Mouse (Mus musculus) neural tube, embryonic 12.5 days (tissue): ENCODE data around the gene Pnpla2. TPM values are rescaled to one million over a fixed set of nuclear protein-coding genes. Genes with fewer than 3 reads are reported as not detected.
A peak's percentile ranks its signal among the peaks of the same experiment; 100 is the strongest.

ENCODE experiments used
- ATAC-seq: fragments of 200-750 bp; cut with Nextera tagmentation; 2 replicates; pipeline ENCODE4 v1.8.0; 2017; ENCODE audit warnings: low read depth, mild to moderate bottlenecking, moderate TSS enrichment, moderate library complexity; ENCODE audit not compliant: low FRiP score
- H3K27ac ChIP-seq: fragments of 300-500 bp; sonication (generic); 2 replicates; pipeline ENCODE4 v1.5.1; 2016
- H3K27me3 ChIP-seq: fragments of 300-500 bp; sonication (generic); replicated peaks from 2 replicates; pipeline ENCODE4 v1.6.1; 2016; ENCODE audit warnings: mild to moderate bottlenecking
- H3K36me3 ChIP-seq: fragments of 300-500 bp; sonication (generic); 2 replicates; pipeline ENCODE4 v1.6.1; 2016; ENCODE audit warnings: mild to moderate bottlenecking
- H3K4me1 ChIP-seq: fragments of 300-500 bp; sonication (generic); 2 replicates; pipeline ENCODE4 v1.6.1; 2016
- H3K4me2 ChIP-seq: fragments of 300-500 bp; sonication (generic); replicated peaks from 2 replicates; pipeline ENCODE4 v1.6.1; 2016; ENCODE audit warnings: mild to moderate bottlenecking
- H3K4me3 ChIP-seq: fragments of 300-500 bp; sonication (generic); 2 replicates; pipeline ENCODE4 v1.5.1; 2016
- H3K9ac ChIP-seq: fragments of 300-500 bp; sonication (generic); 2 replicates; pipeline ENCODE4 v1.6.1; 2016; ENCODE audit warnings: mild to moderate bottlenecking
- H3K9me3 ChIP-seq: fragments of 300-500 bp; sonication (generic); 2 replicates; pipeline ENCODE4 v1.6.1; 2016; ENCODE audit warnings: mild to moderate bottlenecking
- WGBS: fragments of 180-500 bp; shearing (Covaris S2); methylation state at CpG from one replicate; pipeline ENCODE4 v1.1.7; 2016; 5-methylcytosine and 5-hydroxymethylcytosine counted together
- polyA plus RNA-seq: library from polyadenylated mRNA; unstranded; fragments of >200 nt; fragmentation: Nextera tagmentation; extraction: Ambion mirVana; gene quantifications from 2 replicates; pipeline ENCODE4 v1.2.1, GENCODE M21; 2016

The Pnpla2 gene
- polyA plus RNA-seq, 1 experiment from 2014 or later = 15.8 TPM

- ATAC-seq = no peak
- Histone ChIP-seq H3K9me3 (no peaks in the 10 kb centered on the region), H3K27me3 (peaks cover 59% of the 10 kb centered on the region), H3K4me3 (no peak overlapping the region), H3K27ac (no peak overlapping the region), H3K36me3 (peaks cover 19% of the 10 kb centered on the region), H3K4me1 (peaks cover 37% of the 10 kb centered on the region), H3K4me2 (no peak overlapping the region), H3K9ac (no peak overlapping the region)
- WGBS = 70% methylated on average over 7 of the region's 7 CpGs
These were observed 11.0 kb downstream of the Pnpla2 start for GRCm38 (mm10) chr7:141466045-141466394.

- peak overlapping the region; percentile 76 for H3K4me2 ChIP-seq
- peaks cover 25% of the 10 kb centered on the region for H3K36me3 ChIP-seq
- WGBS = 60% methylated on average over 10 of the region's 10 CpGs
- peaks cover 34% of the 10 kb centered on the region for H3K4me1 ChIP-seq
- H3K9me3 ChIP-seq = no peaks in the 10 kb centered on the region
- 0 out of 2 replicates have a peak overlapping the region, but pooled peaks have one; percentile 77 for H3K9ac ChIP-seq
- ATAC-seq = no peak
- H3K4me3 ChIP-seq = peak overlapping the region; percentile 63; the same call in 1 of the 2 replicates
- peaks cover 52% of the 10 kb centered on the region for H3K27me3 ChIP-seq
- H3K27ac ChIP-seq = no peak overlapping the region
These were observed 11.7 kb downstream of the Pnpla2 start for GRCm38 (mm10) chr7:141466607-141467148.

- under 1% methylated on average over 52 of the region's 52 CpGs for WGBS
- Histone ChIP-seq H3K4me3 (peak within 1 kb of the TSS; percentile 63), H3K36me3 (peaks cover 31% of the 10 kb centered on the region), H3K4me2 (peak within 1 kb of the TSS; percentile 76), H3K9me3 (no peaks in the 10 kb centered on the region), H3K27ac (peak within 1 kb of the TSS; percentile 88), H3K27me3 (peaks cover 45% of the 10 kb centered on the region), H3K4me1 (peaks cover 29% of the 10 kb centered on the region), H3K9ac (peak within 1 kb of the TSS; percentile 77)
- peak; percentile 63 for ATAC-seq
These were observed 12.4 kb downstream of the Pnpla2 start, which contains the start of gene Cd151 for GRCm38 (mm10) chr7:141467230-141468030. TSS of gene Cd151 (plus strand) at chr7:141467392.

DNA sequence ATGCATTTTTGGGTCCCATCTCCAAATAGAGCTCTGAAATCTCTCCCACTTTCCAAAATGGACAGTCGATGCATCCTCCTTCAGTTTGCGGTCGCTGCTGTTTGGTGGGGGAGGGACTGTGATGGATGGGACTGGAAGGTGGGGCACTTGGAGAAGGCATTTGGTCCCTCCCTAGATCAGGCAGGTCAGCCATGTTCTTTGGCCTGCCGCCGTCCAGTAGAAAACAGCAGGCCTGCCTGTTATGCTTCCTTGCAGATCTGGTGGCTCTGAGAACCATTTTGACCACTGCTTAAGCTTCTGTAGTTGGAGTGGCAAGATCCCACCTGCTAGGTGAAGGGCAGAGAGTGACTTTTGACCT, 13.1 kb downstream of the Pnpla2 start:
- Histone ChIP-seq H3K27ac (peak overlapping the region; percentile 88), H3K4me3 (peak overlapping the region; percentile 63), H3K4me1 (peaks cover 29% of the 10 kb centered on the region), H3K4me2 (peak overlapping the region; percentile 76), H3K9me3 (no peaks in the 10 kb centered on the region), H3K27me3 (peaks cover 38% of the 10 kb centered on the region), H3K9ac (peak overlapping the region; percentile 77), H3K36me3 (peaks cover 37% of the 10 kb centered on the region)
- WGBS = 15% methylated on average over 5 of the region's 5 CpGs
- peak; percentile 26; the same call in 1 of the 2 replicates for ATAC-seq

DNA sequence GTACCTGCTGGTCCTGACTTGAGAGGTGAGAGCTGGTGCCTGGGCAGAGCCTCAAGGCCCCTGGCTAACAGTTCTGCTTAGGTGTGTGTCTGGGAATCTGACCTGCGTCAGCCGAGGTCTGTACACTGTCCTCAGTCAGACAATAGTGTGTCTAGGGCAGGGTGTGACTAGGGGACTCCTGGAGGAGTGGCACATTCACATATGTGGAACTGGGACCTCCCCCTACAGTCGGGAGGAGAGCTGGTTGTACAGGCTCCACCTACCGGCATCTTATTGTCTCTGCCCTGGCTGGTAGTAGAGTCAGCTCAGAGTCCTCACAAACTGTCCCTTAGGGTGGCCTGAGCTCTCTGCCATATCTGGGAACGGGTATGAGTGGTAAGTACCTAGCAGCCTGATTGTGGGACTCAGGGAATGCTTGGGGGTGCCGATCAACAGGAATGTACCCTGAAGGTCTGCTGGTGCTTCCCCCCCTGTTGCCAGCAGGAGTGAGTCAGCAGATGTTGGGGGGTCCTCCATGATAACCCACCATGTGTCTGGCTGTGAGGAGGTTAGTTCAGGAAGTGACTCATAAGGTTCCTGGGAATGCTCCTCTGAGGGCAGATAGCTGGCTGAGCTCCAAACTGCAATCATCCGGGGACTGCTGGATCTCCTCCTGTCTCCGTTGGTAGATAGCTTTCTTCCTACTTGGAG, 13.7 kb downstream of the Pnpla2 start:
- Histone ChIP-seq H3K4me3 (peak overlapping the region; percentile 63), H3K9me3 (no peaks in the 10 kb centered on the region), H3K4me2 (peak overlapping the region; percentile 76), H3K27me3 (peaks cover 32% of the 10 kb centered on the region), H3K27ac (peak overlapping the region; percentile 88), H3K4me1 (peaks cover 34% of the 10 kb centered on the region), H3K9ac (peak overlapping the region; percentile 77), H3K36me3 (peaks cover 37% of the 10 kb centered on the region)
- WGBS = 24% methylated on average over 8 of the region's 8 CpGs
- ATAC-seq = peak; percentile 82

DNA sequence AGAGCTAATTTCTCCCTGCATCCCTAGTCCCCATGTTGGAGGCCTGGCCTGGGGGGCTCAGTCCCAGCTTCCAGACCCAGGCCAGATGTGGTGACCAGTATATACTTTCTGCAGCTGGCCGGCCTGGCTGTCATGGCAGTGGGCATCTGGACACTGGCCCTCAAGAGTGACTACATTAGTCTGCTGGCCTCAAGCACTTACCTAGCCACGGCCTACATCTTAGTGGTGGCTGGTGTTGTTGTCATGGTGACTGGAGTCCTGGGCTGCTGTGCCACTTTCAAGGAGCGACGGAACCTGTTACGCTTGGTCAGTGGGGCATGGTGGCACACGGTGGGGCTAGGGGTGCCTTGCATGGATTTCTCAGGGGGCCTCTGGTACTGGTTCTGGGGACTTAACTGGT, 14.4 kb downstream of the Pnpla2 start:
- peak overlapping the region; percentile 63 for H3K4me3 ChIP-seq
- H3K27me3 ChIP-seq = peaks cover 25% of the 10 kb centered on the region
- H3K27ac ChIP-seq = 0 out of 2 replicates have a peak overlapping the region, but pooled peaks have one; percentile 88
- ATAC-seq = no peak
- WGBS = 82% methylated on average over 6 of the region's 6 CpGs
- peaks cover 37% of the 10 kb centered on the region for H3K36me3 ChIP-seq
- H3K4me1 ChIP-seq = peaks cover 41% of the 10 kb centered on the region
- H3K4me2 ChIP-seq = peak overlapping the region; percentile 76
- no peaks in the 10 kb centered on the region for H3K9me3 ChIP-seq
- H3K9ac ChIP-seq = peak overlapping the region; percentile 41

- Histone ChIP-seq H3K9me3 (no peaks in the 10 kb centered on the region), H3K9ac (0 out of 2 replicates have a peak overlapping the region, but pooled peaks have one; percentile 17), H3K4me1 (peaks cover 39% of the 10 kb centered on the region), H3K36me3 (peaks cover 37% of the 10 kb centered on the region), H3K4me2 (peak overlapping the region; percentile 76), H3K27me3 (peaks cover 18% of the 10 kb centered on the region), H3K27ac (no peak overlapping the region), H3K4me3 (no peak overlapping the region)
- no peak for ATAC-seq
- 92% methylated on average over 18 of the region's 18 CpGs for WGBS
These were observed 15.1 kb downstream of the Pnpla2 start for GRCm38 (mm10) chr7:141469901-141470636.

GRCm38 (mm10) chr7:141470637-141470944, 15.6 kb downstream of the Pnpla2 start:
- Histone ChIP-seq H3K9ac (no peak overlapping the region), H3K9me3 (no peaks in the 10 kb centered on the region), H3K27ac (no peak overlapping the region), H3K36me3 (peaks cover 37% of the 10 kb centered on the region), H3K4me1 (peaks cover 41% of the 10 kb centered on the region), H3K4me3 (no peak overlapping the region), H3K4me2 (peak overlapping the region; percentile 76; the same call in 1 of the 2 replicates), H3K27me3 (peaks cover 14% of the 10 kb centered on the region)
- WGBS = 94% methylated on average over 10 of the region's 10 CpGs
- no peak for ATAC-seq

DNA sequence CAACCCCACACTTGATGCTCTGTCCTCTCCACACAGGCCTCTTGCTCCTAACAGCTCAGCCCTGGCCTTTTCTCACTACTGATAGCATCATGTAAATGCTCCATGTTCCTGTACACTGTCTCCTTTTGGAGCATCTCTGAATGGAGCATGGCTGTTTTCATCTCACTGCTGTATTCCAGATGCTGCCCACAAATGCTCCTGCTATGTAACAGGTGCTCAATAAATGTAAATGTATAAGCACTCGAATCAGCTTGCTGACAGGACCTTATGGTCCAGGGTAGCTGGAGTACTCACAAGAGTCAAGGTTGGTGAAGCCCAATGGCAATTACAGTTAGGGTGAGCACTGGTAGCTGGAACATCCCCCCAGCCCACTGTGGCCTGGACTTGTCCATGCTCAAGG, 16.2 kb downstream of the Pnpla2 start:
- H3K27me3 ChIP-seq = peaks cover 14% of the 10 kb centered on the region
- H3K9ac ChIP-seq = no peak overlapping the region
- 93% methylated on average over 1 of the region's 1 CpGs for WGBS
- peaks cover 37% of the 10 kb centered on the region for H3K36me3 ChIP-seq
- H3K27ac ChIP-seq = no peak overlapping the region
- no peak overlapping the region for H3K4me2 ChIP-seq
- peaks cover 46% of the 10 kb centered on the region for H3K4me1 ChIP-seq
- H3K4me3 ChIP-seq = no peak overlapping the region
- no peak for ATAC-seq
- no peaks in the 10 kb centered on the region for H3K9me3 ChIP-seq

- Histone ChIP-seq H3K4me1 (peaks cover 55% of the 10 kb centered on the region), H3K4me2 (no peak overlapping the region), H3K9ac (no peak overlapping the region), H3K4me3 (no peak overlapping the region), H3K9me3 (no peaks in the 10 kb centered on the region), H3K27me3 (peaks cover 17% of the 10 kb centered on the region), H3K27ac (no peak overlapping the region), H3K36me3 (peaks cover 37% of the 10 kb centered on the region)
- no peak for ATAC-seq
- WGBS = 90% methylated on average over 6 of the region's 6 CpGs
These were observed 17.2 kb downstream of the Pnpla2 start for GRCm38 (mm10) chr7:141472226-141472625.

DNA sequence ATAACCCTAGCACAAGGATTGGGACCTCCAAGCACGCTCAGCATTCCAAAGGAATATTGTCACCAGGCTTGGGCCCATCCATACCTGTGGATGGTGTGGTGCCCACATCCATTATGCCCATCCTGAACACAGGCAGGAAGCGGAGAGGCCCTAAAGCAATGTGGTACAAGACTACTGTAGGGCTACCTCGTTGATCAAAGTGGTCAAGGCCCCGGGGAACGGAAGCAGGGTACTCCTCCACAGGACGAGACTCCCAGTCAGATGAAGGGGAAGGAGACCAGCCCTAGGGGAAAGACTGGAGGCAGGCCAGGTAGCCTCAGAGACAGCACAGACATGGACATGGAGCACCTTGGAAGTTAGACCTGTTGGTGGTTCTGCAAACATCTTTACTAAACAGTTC, 17.8 kb downstream of the Pnpla2 start:
- peaks cover 21% of the 10 kb centered on the region for H3K27me3 ChIP-seq
- H3K9me3 ChIP-seq = no peaks in the 10 kb centered on the region
- 89% methylated on average over 6 of the region's 6 CpGs for WGBS
- H3K36me3 ChIP-seq = peaks cover 37% of the 10 kb centered on the region
- ATAC-seq = no peak
- H3K4me3 ChIP-seq = no peak overlapping the region
- H3K27ac ChIP-seq = no peak overlapping the region
- H3K4me1 ChIP-seq = peaks cover 54% of the 10 kb centered on the region
- no peak overlapping the region for H3K4me2 ChIP-seq
- no peak overlapping the region for H3K9ac ChIP-seq

GRCm38 (mm10) chr7:141474160-141474559, 19.2 kb downstream of the Pnpla2 start:
- peak overlapping the region; percentile 89 for H3K9ac ChIP-seq
- H3K27me3 ChIP-seq = peaks cover 21% of the 10 kb centered on the region
- H3K4me1 ChIP-seq = peaks cover 40% of the 10 kb centered on the region
- no peaks in the 10 kb centered on the region for H3K9me3 ChIP-seq
- 10% methylated on average over 5 of the region's 5 CpGs for WGBS
- H3K36me3 ChIP-seq = peaks cover 36% of the 10 kb centered on the region
- ATAC-seq = no peak
- no peak overlapping the region for H3K27ac ChIP-seq
- peak overlapping the region; percentile 81 for H3K4me2 ChIP-seq
- peak overlapping the region; percentile 80 for H3K4me3 ChIP-seq
